Mouse (Mus musculus) C2C12 (cell line): ENCODE data around the gene Brms1.

Experiments
- CTCF ChIP-seq: IDR thresholded peaks from one replicate; pipeline ENCODE4 v1.5.1; 2011; ENCODE audit not compliant: control insufficient read depth, insufficient read depth, insufficient read length
- FOSL1 ChIP-seq: IDR thresholded peaks from one replicate; pipeline ENCODE4 v1.8.0; 2011; ENCODE audit warnings: mild to moderate bottlenecking, low read length; ENCODE audit not compliant: poor library complexity, insufficient read depth, severe bottlenecking
- MYOD1 ChIP-seq: IDR thresholded peaks from one replicate; pipeline ENCODE4 v1.6.1; 2011; ENCODE audit warnings: low read depth; ENCODE audit not compliant: control insufficient read depth, insufficient read length
- USF1 ChIP-seq: IDR thresholded peaks from one replicate; pipeline ENCODE4 v1.6.1; 2011; ENCODE audit warnings: low read depth, mild to moderate bottlenecking, control low read depth, moderate library complexity

GRCm38 (mm10) chr19:5069486-5069885 is 28.3 kb downstream of the Brms1 start:
- no peak for TF ChIP-seq MYOD1
- TF ChIP-seq USF1, result no peak
- TF ChIP-seq CTCF, result no peak
- TF ChIP-seq FOSL1, result no peak
